Mouse (Mus musculus) olfactory bulb, adult 2 months (tissue): ENCODE data around the gene Tagap1.
"Not testable (repeated sequence)": the region's sequence is repeated elsewhere in the genome, so short reads cannot be mapped to it uniquely, and the experiment has no call there.

Source experiments
- CTCF ChIP-seq: fragments of 200-500 bp; IDR thresholded peaks from 2 replicates; pipeline ENCODE4 v1.5.1; 2012; ENCODE audit warnings: low read depth, mild to moderate bottlenecking, low read length, moderate library complexity; ENCODE audit not compliant: insufficient read depth
- POLR2A ChIP-seq: fragments of 200-500 bp; IDR thresholded peaks from 2 replicates; pipeline ENCODE4 v1.6.1; 2012; ENCODE audit warnings: mild to moderate bottlenecking, low read depth, low read length, moderate library complexity; ENCODE audit not compliant: insufficient read depth

- TF ChIP-seq POLR2A, CTCF: not testable (repeated sequence)
Observed at GRCm38 (mm10) chr17:7005646-7006045, 44.7 kb upstream of the Tagap1 start.
